Mouse (Mus musculus) heart, adult 2 months (tissue): ENCODE measurements around the gene Serpinh1.

Experiments used
- CTCF ChIP-seq: fragments of 200-600 bp; IDR thresholded peaks from 2 replicates; pipeline ENCODE4 v1.8.1; 2022; ENCODE audit warnings: antibody characterized with exemption, mild to moderate bottlenecking, moderate library complexity
- POLR2A ChIP-seq: fragments of 200-500 bp; IDR thresholded peaks from 2 replicates; pipeline ENCODE4 v1.6.1; 2011; ENCODE audit warnings: mild to moderate bottlenecking, low read depth, low read length, control low read depth; ENCODE audit not compliant: insufficient read depth

DNA sequence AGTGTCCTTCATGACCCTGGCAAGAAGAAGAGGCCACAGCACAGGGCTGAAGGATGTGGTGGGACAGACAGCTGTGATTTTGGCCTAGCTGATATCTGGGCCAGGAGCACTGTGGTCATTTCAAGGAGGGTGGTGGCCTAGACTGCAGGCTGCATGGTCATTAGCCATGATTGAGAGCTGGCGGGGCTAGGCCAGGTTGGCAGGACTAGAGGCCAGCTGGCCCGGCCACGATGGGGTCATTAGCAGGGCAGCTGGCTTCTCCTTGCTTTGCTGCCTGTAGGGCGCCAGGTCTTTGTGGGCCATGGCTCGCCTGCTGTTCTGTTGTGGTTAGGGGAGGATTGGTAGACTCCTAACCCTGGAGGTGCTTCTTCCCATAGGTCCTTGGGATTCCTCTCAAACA, 33.0 kb upstream of the Serpinh1 start:
- TF ChIP-seq CTCF (no peak), POLR2A (no peak)
